Comparison of ENCODE assay signal across 8 mouse cellular contexts in genomic region chr11:85837291-85837647, GRCm38 (mm10). TPM values are rescaled to one million over a fixed set of nuclear protein-coding genes. Genes with fewer than 3 reads are reported as not detected.
DNase-seq lines count a peak whose midpoint lies in the region; ATAC-seq and TF ChIP-seq lines count a peak whose summit lies in the region.
"Had no signal": no experiment of that assay in that cellular context is flagged by ENCODE, and none has a peak within 500 bp of the region (broad histone marks: within the 10 kb centered on the region; RNA-seq: fewer than 3 reads in every experiment).

No protein-coding gene starts in this region.

- no peak for TF ChIP-seq POLR2A in kidney, adult 2 months (IDR thresholded peaks at IDR 0.05; ENCODE audit: low read depth, low read length)

- TF ChIP-seq CTCF in kidney, adult 2 months (conservative IDR thresholded peaks at IDR 0.05; ENCODE audit: insufficient read depth, insufficient read length, low read depth, low read length): no peak

- no peaks in the 10 kb centered on the region for H3K27me3 ChIP-seq in kidney, adult 2 months (replicated peaks; ENCODE audit: control insufficient read depth, insufficient read depth, low read length)
- H3K27me3 ChIP-seq in embryonic facial prominence, embryonic 14.5 days (replicated peaks; ENCODE audit: control insufficient read depth, insufficient read depth, low read length): peaks cover 61% of the 10 kb centered on the region; the same call in 1 of the 2 replicates
- H3K27me3 ChIP-seq in liver, embryonic 12.5 days (replicated peaks): peaks cover 100% of the 10 kb centered on the region

- 15% methylated on average over 18 of the region's 18 CpGs for WGBS in kidney, adult 2 months
- WGBS in embryonic facial prominence, embryonic 14.5 days: 2% methylated on average over 18 of the region's 18 CpGs
- WGBS in liver, embryonic 12.5 days (ENCODE audit: insufficient replicate concordance): 4% methylated on average over 18 of the region's 18 CpGs

- H3K36me3 ChIP-seq in kidney, adult 2 months (ENCODE audit: control insufficient read depth, insufficient read depth, low read length): peaks cover 4% of the 10 kb centered on the region; the same call in 1 of the 2 replicates
- H3K36me3 ChIP-seq in embryonic facial prominence, embryonic 14.5 days (ENCODE audit: control insufficient read depth, insufficient read depth, low read length): peaks cover 36% of the 10 kb centered on the region
- H3K36me3 ChIP-seq in liver, embryonic 12.5 days: no peaks in the 10 kb centered on the region

- no peak for ATAC-seq in embryonic facial prominence, embryonic 14.5 days (ENCODE audit: low read depth)
- ATAC-seq in liver, embryonic 12.5 days: no peak

- H3K4me3 ChIP-seq in kidney, adult 2 months (ENCODE audit: insufficient read depth, low read depth, low read length): peak overlapping the region; percentile 59
- peak overlapping the region; percentile 70 for H3K4me3 ChIP-seq in embryonic facial prominence, embryonic 14.5 days (ENCODE audit: low read depth, low read length)
- H3K4me3 ChIP-seq in liver, embryonic 12.5 days: peak overlapping the region; percentile 24

- peak overlapping the region; percentile 97 for H3K9ac ChIP-seq in embryonic facial prominence, embryonic 14.5 days (ENCODE audit: low read depth, low read length)
- no peak overlapping the region for H3K9ac ChIP-seq in liver, embryonic 12.5 days

- H3K4me1 ChIP-seq in kidney, adult 2 months (ENCODE audit: control insufficient read depth, insufficient read depth, low read length): no peaks in the 10 kb centered on the region
- H3K4me1 ChIP-seq in embryonic facial prominence, embryonic 14.5 days (ENCODE audit: control insufficient read depth, insufficient read depth, low read length): peaks cover 5% of the 10 kb centered on the region
- peaks cover 37% of the 10 kb centered on the region for H3K4me1 ChIP-seq in liver, embryonic 12.5 days

- H3K9me3 ChIP-seq in embryonic facial prominence, embryonic 14.5 days (ENCODE audit: control insufficient read depth, low read length): no peaks in the 10 kb centered on the region
- no peaks in the 10 kb centered on the region for H3K9me3 ChIP-seq in liver, embryonic 12.5 days (replicated peaks)

- peak overlapping the region; percentile 88 for H3K27ac ChIP-seq in kidney, adult 2 months (ENCODE audit: insufficient read depth, low read depth, low read length)
- H3K27ac ChIP-seq in embryonic facial prominence, embryonic 14.5 days (replicated peaks; ENCODE audit: low read depth, low read length): peak overlapping the region; percentile 94
- H3K27ac ChIP-seq in liver, embryonic 12.5 days: no peak overlapping the region

- no peak for DNase-seq in kidney, adult 2 months
- DNase-seq in kidney, adult 11 months: no peak
- DNase-seq in Muller cell, postnatal 12 days (ENCODE audit: inconsistent ontology term): peak; percentile 79
- no peak for DNase-seq in embryonic facial prominence, embryonic 14.5 days (ENCODE audit: low spot score)
- no peak for DNase-seq in ovary, postnatal 36 days (ENCODE audit: low spot score)
- no peak for DNase-seq in yolk sac, embryonic 10.5 days (ENCODE audit: low spot score)
- DNase-seq: cerebellum, adult 18-20 months had no signal

- H3K4me2 ChIP-seq in embryonic facial prominence, embryonic 14.5 days (ENCODE audit: low read depth, low read length): peak overlapping the region; percentile 72
- H3K4me2 ChIP-seq in liver, embryonic 12.5 days: peak overlapping the region; percentile 39; the same call in 1 of the 2 replicates

RNA-seq across cellular contexts. Expression of gene Tbx2, which starts 4.9 kb away (rescaled TPM):
- 58.5 and 66.9 TPM in 2 replicates for polyA plus RNA-seq in kidney, adult 2 months (2012; rRNA removed)
- polyA plus RNA-seq in embryonic facial prominence, embryonic 14.5 days (2014; fragmentation: Nextera tagmentation; extraction: Ambion mirVana): 6.3 and 6.5 TPM in 2 replicates
- 1.1 and 1.4 TPM in 2 replicates for polyA plus RNA-seq in liver, embryonic 12.5 days (2016; fragmentation: Nextera tagmentation; extraction: Ambion mirVana)

RNA-seq across cellular contexts. Expression of gene Gm11444, which starts 12.9 kb away (rescaled TPM):
- polyA plus RNA-seq in kidney, adult 2 months (2012; rRNA removed): not detected in 2 replicates
- polyA plus RNA-seq in embryonic facial prominence, embryonic 14.5 days (2014; fragmentation: Nextera tagmentation; extraction: Ambion mirVana): not detected in 2 replicates
- polyA plus RNA-seq in liver, embryonic 12.5 days (2016; fragmentation: Nextera tagmentation; extraction: Ambion mirVana): not detected in 2 replicates

RNA-seq across cellular contexts. Expression of gene Tbx4, which starts 49.0 kb away (rescaled TPM):
- 0.08 TPM in 2 replicates for polyA plus RNA-seq in kidney, adult 2 months (2012; rRNA removed)
- 0.85 and 1.4 TPM in 2 replicates for polyA plus RNA-seq in embryonic facial prominence, embryonic 14.5 days (2014; fragmentation: Nextera tagmentation; extraction: Ambion mirVana)
- polyA plus RNA-seq in liver, embryonic 12.5 days (2016; fragmentation: Nextera tagmentation; extraction: Ambion mirVana): 0.12 and 0.35 TPM in 2 replicates
